Mouse (Mus musculus) kidney, embryonic 15.5 days (tissue): ENCODE measurements around the gene Tmem101. TPM values are rescaled to one million over a fixed set of nuclear protein-coding genes. Genes with fewer than 3 reads are reported as not detected.
"Not testable (repeated sequence)": the region's sequence is repeated elsewhere in the genome, so short reads cannot be mapped to it uniquely, and the experiment has no call there.

Experiments
- ATAC-seq: fragments of 200-750 bp; cut with Nextera tagmentation; replicated peaks from 2 replicates; pipeline ENCODE4 v1.8.0; 2017; ENCODE audit warnings: moderate TSS enrichment; ENCODE audit not compliant: low FRiP score
- H3K27ac ChIP-seq: fragments of 300-500 bp; sonication (generic); 2 replicates; pipeline ENCODE4 v1.5.1; 2015; ENCODE audit warnings: mild to moderate bottlenecking, inconsistent platforms
- H3K27me3 ChIP-seq: fragments of 300-500 bp; sonication (generic); 2 replicates; pipeline ENCODE4 v1.6.1; 2015; ENCODE audit warnings: inconsistent platforms
- H3K36me3 ChIP-seq: fragments of 300-500 bp; sonication (generic); 2 replicates; pipeline ENCODE4 v1.6.1; 2015; ENCODE audit warnings: inconsistent platforms
- H3K4me1 ChIP-seq: fragments of 300-500 bp; sonication (generic); 2 replicates; pipeline ENCODE4 v1.6.1; 2015; ENCODE audit warnings: inconsistent platforms
- H3K4me2 ChIP-seq: fragments of 300-500 bp; sonication (generic); 2 replicates; pipeline ENCODE4 v1.6.1; 2015; ENCODE audit warnings: moderate library complexity, mild to moderate bottlenecking, inconsistent platforms
- H3K4me3 ChIP-seq: fragments of 300-500 bp; sonication (generic); replicated peaks from 2 replicates; pipeline ENCODE4 v1.5.1; 2015; ENCODE audit warnings: mild to moderate bottlenecking, inconsistent platforms
- H3K9ac ChIP-seq: fragments of 300-500 bp; sonication (generic); 2 replicates; pipeline ENCODE4 v1.6.1; 2015; ENCODE audit warnings: mild to moderate bottlenecking, inconsistent platforms
- H3K9me3 ChIP-seq: fragments of 300-500 bp; sonication (generic); replicated peaks from 2 replicates; pipeline ENCODE4 v1.6.1; 2016; ENCODE audit warnings: inconsistent platforms
- WGBS: fragments of 180-500 bp; shearing (Covaris S2); methylation state at CpG from one replicate; pipeline ENCODE4 v1.1.7; 2015; ENCODE audit warnings: mixed read lengths; 5-methylcytosine and 5-hydroxymethylcytosine counted together
- polyA plus RNA-seq: library from polyadenylated mRNA; unstranded; fragments of >200 nt; fragmentation: Nextera tagmentation; extraction: Ambion mirVana; gene quantifications from 2 replicates; pipeline ENCODE4 v1.2.1, GENCODE M21; 2015

Gene Tmem101
- polyA plus RNA-seq, 1 experiment from 2014 or later: 35.3 TPM

DNA sequence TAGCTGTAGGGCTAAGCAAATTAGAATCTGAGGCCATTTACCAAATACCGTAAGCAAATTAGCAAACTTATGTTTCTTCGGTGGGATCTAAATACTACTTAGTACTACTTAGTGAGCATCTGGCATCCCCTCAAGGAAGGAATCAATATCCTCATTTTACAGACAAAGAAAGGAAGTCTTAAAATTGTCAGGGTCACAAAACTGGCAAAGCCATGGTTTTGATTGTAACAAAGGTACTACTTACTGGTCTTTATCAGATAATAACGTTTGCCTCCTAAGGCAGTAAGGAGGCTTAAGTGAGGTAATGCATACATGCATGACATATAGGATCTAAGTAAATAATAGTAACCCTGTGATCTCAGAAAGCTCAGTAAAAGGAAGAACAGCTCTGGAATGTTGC, 29.5 kb upstream of the Tmem101 start:
- Histone ChIP-seq H3K27ac (peak overlapping the region; percentile 95), H3K27me3 (no peaks in the 10 kb centered on the region), H3K4me2 (peak overlapping the region; percentile 68), H3K4me3 (peak overlapping the region; percentile 92), H3K9me3 (no peaks in the 10 kb centered on the region), H3K4me1 (peaks cover 37% of the 10 kb centered on the region), H3K36me3 (peaks cover 21% of the 10 kb centered on the region), H3K9ac (peak overlapping the region; percentile 96)
- no peak for ATAC-seq
- 49% methylated on average over 3 of the region's 3 CpGs for WGBS

DNA sequence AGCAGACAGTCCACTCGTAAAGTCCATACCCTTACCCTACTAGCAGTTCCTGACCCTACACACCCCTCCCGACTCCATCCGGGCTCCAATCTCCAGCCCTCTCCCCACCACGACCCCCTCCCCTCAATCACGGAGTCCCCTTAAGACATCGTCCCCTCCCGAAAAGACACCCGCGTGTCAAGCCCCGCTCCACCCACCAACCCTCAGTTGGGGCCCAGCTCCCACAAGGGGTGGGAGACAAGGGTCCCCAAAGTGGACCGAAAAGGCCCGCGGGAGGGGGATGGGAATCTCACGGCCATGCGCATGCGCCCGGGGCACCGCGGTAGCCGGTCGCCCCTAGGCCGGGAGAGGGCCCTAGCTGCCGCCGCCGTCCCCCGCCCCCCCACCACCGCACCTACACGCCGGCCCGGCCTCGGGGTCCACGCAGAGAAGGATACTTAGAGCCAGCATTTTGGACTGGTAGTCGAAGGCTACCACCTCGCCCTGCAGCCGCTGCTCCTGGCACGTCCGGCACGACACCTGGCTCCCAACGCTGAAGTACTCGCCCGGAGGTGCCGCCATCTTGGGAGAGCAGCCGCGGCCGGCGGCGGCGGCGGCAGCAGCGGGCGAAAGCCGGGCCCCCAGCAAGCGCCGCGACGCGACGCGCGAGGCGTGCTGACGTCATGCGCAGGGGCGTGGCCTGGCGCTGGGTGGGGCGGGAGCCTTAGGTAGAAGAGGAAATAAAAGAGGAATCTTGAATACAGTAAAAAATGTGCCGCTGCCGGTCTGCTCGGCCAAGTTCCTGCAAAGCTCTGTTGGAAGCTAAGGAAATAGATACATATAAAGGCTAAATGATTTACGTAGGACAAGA, 28.7 kb upstream of the Tmem101 start, which contains the start of gene Lsm12:
TSS of gene Lsm12 (minus strand) at position 651 of the 850 bp plus-strand sequence.
- peak within 1 kb of the TSS; percentile 68 for H3K4me2 ChIP-seq
- peak within 1 kb of the TSS; percentile 96 for H3K9ac ChIP-seq
- peaks cover 28% of the 10 kb centered on the region for H3K36me3 ChIP-seq
- no peaks in the 10 kb centered on the region for H3K9me3 ChIP-seq
- under 1% methylated on average over 66 of the region's 70 CpGs for WGBS
- ATAC-seq: peak; percentile 79
- peak within 1 kb of the TSS; percentile 95 for H3K27ac ChIP-seq
- H3K27me3 ChIP-seq: no peaks in the 10 kb centered on the region
- peak within 1 kb of the TSS; percentile 92 for H3K4me3 ChIP-seq
- H3K4me1 ChIP-seq: peaks cover 34% of the 10 kb centered on the region

DNA sequence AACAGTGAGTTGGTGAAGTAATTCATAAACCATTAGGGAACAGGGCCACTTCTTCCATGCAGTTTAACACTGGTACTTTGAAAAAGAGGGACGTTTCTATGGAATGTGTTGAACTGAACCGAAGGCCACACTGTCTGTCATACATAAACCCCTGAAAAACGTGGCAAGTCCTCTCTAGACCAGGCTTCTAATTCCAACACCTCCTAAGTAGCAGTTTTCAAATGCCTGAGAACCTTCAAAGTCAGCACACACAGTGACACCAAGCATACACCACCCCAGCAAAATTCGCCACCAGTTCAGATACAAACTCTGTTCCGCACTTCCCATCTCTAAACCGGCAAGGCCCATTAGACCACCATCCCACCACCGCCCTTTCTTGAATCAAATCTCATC, 28.0 kb upstream of the Tmem101 start:
- peaks cover 33% of the 10 kb centered on the region for H3K4me1 ChIP-seq
- H3K27me3 ChIP-seq: no peaks in the 10 kb centered on the region
- H3K4me2 ChIP-seq: peak overlapping the region; percentile 68
- H3K27ac ChIP-seq: peak overlapping the region; percentile 95
- peak overlapping the region; percentile 96 for H3K9ac ChIP-seq
- no peak for ATAC-seq
- no peaks in the 10 kb centered on the region for H3K9me3 ChIP-seq
- H3K36me3 ChIP-seq: peaks cover 31% of the 10 kb centered on the region
- peak overlapping the region; percentile 92 for H3K4me3 ChIP-seq
- WGBS: 4% methylated on average over 7 of the region's 7 CpGs

DNA sequence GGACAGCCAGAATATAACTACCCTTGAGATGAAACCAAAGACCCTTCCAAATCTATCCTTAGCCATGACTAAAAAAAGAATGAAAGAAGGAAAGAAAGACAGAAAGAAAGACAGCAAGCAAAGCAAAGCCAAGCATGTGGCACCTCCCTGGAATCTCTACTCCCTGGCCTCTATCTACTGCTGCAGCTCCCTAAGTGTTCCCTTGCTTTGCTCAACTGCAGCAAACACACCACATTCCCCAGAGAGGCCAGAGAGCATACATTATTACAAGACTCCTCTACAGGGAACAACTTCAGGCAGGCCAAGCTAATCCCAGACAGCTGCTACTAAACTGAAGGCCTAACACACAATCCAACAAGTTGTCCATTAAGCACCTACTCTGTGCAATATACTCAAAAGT, 23.6 kb upstream of the Tmem101 start:
- H3K4me2 ChIP-seq: no peak overlapping the region
- peaks cover 67% of the 10 kb centered on the region for H3K36me3 ChIP-seq
- no peaks in the 10 kb centered on the region for H3K9me3 ChIP-seq
- no peak overlapping the region for H3K4me3 ChIP-seq
- no peak overlapping the region for H3K9ac ChIP-seq
- peaks cover 28% of the 10 kb centered on the region for H3K4me1 ChIP-seq
- H3K27ac ChIP-seq: peak overlapping the region; percentile 63; the same call in 1 of the 2 replicates
- no peak for ATAC-seq
- H3K27me3 ChIP-seq: no peaks in the 10 kb centered on the region

DNA sequence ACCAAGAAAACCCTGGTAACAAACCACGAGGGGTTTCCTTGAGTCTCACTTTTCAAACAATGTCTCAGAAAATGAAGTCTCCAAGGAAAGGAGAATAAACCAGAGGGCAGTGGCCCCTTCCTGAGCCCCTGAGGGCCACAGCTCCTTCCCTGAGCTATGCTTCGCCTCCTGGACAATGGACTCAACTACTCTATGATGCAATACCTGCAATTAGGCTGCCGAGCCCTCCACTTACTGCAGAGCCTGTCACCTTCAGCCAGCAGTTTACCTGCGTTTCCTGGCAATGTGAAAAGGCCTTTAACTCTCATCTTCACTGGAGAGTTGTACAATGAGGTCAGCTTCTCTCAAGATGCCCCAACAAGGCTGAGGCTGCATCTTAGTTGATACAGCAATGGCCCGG, 12.5 kb upstream of the Tmem101 start:
- no peak for ATAC-seq
- Histone ChIP-seq H3K4me3 (no peak overlapping the region), H3K4me2 (no peak overlapping the region), H3K36me3 (peaks cover 83% of the 10 kb centered on the region), H3K27ac (no peak overlapping the region), H3K4me1 (peaks cover 6% of the 10 kb centered on the region; the same call in 1 of the 2 replicates), H3K9me3 (no peaks in the 10 kb centered on the region), H3K27me3 (no peaks in the 10 kb centered on the region), H3K9ac (no peak overlapping the region)
- 87% methylated on average over 5 of the region's 5 CpGs for WGBS

DNA sequence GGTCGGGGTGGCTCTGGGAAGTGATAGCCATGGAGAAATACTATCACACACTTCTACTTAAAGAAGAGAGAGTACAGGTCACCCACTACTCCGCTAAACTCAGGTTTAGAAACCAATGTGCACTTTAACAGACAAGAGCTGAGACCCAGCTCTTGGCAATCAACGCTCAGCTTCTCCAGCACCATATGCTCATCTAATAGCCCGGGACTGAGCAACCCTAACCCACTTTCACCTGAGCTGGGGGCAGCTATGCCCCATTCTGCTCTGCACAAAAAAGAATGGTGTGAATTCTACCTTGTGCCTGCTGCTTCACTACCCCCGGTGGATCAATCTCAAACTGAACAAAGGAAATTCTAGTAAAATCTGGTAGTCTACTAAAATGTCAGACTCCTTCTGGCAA, 11.3 kb upstream of the Tmem101 start:
- Histone ChIP-seq H3K9me3 (no peaks in the 10 kb centered on the region), H3K36me3 (peaks cover 86% of the 10 kb centered on the region), H3K4me3 (no peak overlapping the region), H3K27ac (no peak overlapping the region), H3K4me1 (peaks cover 6% of the 10 kb centered on the region; the same call in 1 of the 2 replicates), H3K9ac (no peak overlapping the region), H3K4me2 (no peak overlapping the region), H3K27me3 (no peaks in the 10 kb centered on the region)
- no peak for ATAC-seq
- WGBS: 79% methylated on average over 5 of the region's 5 CpGs

DNA sequence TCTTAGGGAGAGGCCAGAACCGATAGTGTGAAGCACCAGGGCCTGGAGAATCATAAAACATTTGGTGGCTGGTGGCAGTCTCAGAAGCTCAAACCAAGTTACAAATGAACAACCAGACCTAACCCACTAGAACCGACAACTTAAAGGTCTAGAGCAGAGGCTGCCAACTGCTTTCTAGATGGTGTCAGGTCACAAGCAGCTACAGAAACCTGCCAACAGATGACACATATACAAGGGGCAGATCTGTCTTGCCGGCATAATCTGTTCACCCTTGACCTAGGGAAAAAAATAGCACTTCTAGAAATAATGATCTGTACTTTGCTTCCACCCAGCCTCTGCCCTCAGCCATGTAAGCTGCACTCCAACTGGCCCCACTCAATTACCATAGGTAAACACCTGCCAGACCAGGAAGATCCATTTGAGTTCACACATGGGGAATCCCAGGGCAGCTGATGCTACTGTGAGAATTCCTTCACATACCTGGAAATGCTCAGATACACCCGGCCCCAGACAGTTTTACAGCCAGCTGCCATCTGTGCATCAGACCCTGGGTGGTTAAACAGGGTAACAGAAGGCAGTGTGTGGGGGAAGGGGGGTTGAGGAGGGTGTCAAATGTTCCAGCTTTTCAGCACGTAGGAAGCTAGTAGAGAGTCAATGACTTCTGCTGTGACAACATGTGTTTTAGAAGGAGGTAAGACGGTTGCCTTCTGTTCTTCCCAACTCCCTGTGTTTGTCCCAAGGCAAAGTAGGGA, 9.9 kb upstream of the Tmem101 start:
- no peak overlapping the region for H3K27ac ChIP-seq
- no peaks in the 10 kb centered on the region for H3K9me3 ChIP-seq
- no peaks in the 10 kb centered on the region for H3K27me3 ChIP-seq
- WGBS: 20% methylated on average over 6 of the region's 6 CpGs
- peak; percentile 70; the same call in 1 of the 2 replicates for ATAC-seq
- peaks cover 93% of the 10 kb centered on the region for H3K36me3 ChIP-seq
- no peak overlapping the region for H3K4me2 ChIP-seq
- no peak overlapping the region for H3K9ac ChIP-seq
- peaks cover 6% of the 10 kb centered on the region; the same call in 1 of the 2 replicates for H3K4me1 ChIP-seq
- no peak overlapping the region for H3K4me3 ChIP-seq

DNA sequence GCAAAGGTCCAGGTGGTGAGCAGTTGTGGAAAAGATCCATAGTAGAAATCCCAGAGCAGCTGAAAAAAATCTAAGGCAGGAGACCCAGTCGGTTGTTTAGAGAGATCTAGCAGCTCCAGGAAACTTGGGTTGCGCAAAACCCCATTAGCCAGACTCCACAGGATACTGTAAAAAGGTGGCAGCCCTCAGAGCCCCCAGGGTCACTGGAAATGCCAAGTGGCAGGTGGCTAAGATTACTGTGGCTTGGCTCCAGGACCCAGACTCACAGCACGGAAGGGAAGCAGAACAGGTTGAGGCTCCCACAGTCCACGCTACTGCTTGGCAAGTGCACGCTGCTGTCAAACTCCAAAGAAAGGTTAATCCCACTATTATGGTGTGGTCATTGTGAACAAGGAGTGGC, 3.6 kb upstream of the Tmem101 start:
- Histone ChIP-seq H3K9me3 (no peaks in the 10 kb centered on the region), H3K36me3 (peaks cover 41% of the 10 kb centered on the region), H3K9ac (no peak overlapping the region), H3K4me3 (no peak overlapping the region), H3K4me2 (no peak overlapping the region), H3K27ac (no peak overlapping the region), H3K27me3 (no peaks in the 10 kb centered on the region), H3K4me1 (peaks cover 9% of the 10 kb centered on the region)
- no peak for ATAC-seq
- 78% methylated on average over 5 of the region's 5 CpGs for WGBS

DNA sequence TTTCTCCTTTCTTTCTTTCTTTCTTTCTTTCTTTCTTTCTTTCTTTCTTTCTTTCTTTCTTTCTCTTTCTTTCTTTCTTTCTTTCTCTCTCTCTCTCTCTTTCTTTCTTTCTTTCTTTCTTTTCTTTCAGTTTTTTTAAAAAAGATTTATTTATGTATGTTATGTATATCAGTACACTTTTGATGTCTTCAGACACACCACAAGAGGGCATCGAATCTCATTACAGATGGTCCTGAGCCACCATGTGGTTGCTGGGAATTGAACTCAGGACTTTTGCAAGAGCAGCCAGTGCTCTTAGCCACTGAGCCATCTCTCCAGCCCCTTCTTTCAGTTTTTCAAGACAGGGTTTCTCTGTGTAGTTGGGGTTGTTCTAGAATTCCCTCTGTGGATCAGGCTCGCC, 1.8 kb upstream of the Tmem101 start:
- H3K4me2 ChIP-seq, ATAC-seq, H3K27ac ChIP-seq, H3K27me3 ChIP-seq, H3K4me1 ChIP-seq, H3K4me3 ChIP-seq, H3K9me3 ChIP-seq, H3K9ac ChIP-seq: not testable (repeated sequence)
- peaks cover 41% of the 10 kb centered on the region for H3K36me3 ChIP-seq
- 81% methylated on average over 2 of the region's 2 CpGs for WGBS

DNA sequence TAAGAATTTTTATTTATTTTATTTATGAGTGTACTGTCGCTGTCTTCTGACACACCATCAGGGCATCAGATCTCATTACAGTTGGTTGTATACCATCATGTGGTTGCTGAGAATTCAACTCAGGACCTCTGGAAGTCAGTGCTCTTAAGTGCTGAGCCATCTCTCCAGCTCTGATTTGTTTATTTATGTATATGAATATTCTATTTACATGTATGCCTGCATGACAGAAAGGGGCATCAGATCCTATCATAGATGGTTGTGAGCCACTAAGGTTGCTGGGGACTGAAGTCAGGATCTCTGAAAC, 534 bp upstream of the Tmem101 start:
- Histone ChIP-seq H3K9ac (no peak overlapping the region), H3K4me2 (peak overlapping the region; percentile 87), H3K9me3 (no peaks in the 10 kb centered on the region), H3K4me1 (peaks cover 10% of the 10 kb centered on the region), H3K36me3 (peaks cover 39% of the 10 kb centered on the region), H3K27me3 (no peaks in the 10 kb centered on the region), H3K4me3 (0 out of 2 replicates have a peak overlapping the region, but pooled peaks have one; percentile 81), H3K27ac (no peak overlapping the region)
- peak; percentile 69; the same call in 1 of the 2 replicates for ATAC-seq
- WGBS: 11% methylated on average over 1 of the region's 1 CpGs

DNA sequence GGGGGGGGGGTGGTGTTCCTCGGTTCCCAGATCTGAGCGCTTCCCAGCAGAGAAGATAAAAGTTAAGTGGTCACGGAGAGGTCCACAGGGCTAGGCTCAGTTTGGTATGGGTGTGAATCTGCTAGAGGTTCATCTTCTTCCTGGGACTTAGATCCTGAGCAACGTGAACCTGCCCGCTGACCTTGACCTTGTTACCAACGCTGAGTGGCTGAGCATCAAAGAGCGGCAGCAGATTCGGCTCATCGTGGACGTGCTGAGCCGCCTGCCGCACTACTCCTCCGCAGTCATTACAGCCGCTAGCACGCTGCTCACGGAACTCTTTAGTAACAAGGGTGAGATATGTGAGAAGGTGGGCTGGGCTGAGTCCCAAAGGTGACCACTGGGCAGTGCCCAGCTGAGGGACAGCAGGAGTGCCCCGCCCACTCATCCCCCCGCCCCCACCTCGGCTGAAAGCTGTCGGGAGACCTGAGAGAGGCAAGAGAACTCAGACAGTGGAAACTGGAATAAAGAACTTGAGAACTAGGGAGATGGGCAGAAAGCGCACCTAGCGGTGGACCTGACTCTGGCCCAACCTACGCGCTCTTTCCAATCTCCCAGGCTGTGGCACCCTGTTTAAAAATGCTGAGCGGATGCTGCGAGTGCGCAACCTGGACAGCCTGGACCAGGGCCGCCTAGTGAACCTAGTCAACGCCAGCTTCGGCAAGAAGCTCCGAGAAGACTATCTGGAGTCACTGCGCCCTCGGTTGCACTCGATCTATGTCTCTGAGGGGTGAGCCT, 8.8 kb downstream of the Tmem101 start:
- H3K4me2 ChIP-seq: peak overlapping the region; percentile 60
- no peak overlapping the region for H3K27ac ChIP-seq
- WGBS: 11% methylated on average over 34 of the region's 34 CpGs
- H3K36me3 ChIP-seq: peaks cover 2% of the 10 kb centered on the region; the same call in 1 of the 2 replicates
- peaks cover 38% of the 10 kb centered on the region for H3K4me1 ChIP-seq
- 0 out of 2 replicates have a peak overlapping the region, but pooled peaks have one; percentile 9 for H3K9ac ChIP-seq
- ATAC-seq: peak; percentile 15; the same call in 1 of the 2 replicates
- peaks cover 71% of the 10 kb centered on the region for H3K27me3 ChIP-seq
- H3K9me3 ChIP-seq: no peaks in the 10 kb centered on the region
- H3K4me3 ChIP-seq: peak overlapping the region; percentile 17
